Mouse (Mus musculus): ENCODE measurements around the gene Proser2. TPM values are rescaled to one million over a fixed set of nuclear protein-coding genes. Genes with fewer than 3 reads are reported as not detected.

Gene Proser2
- polyA plus RNA-seq, 1 experiment from 2014 or later: 5.9 TPM

GRCm38 (mm10) chr2:6128881-6129280 is 1.1 kb downstream of the Proser2 start:
- peak overlapping the region; percentile 71; the same call in 1 of the 2 replicates for H3K4me3 ChIP-seq (ENCODE audit: low read depth, low read length)
- peak overlapping the region; percentile 91 for H3K4me2 ChIP-seq
- H3K9me3 ChIP-seq (ENCODE audit: low read depth, low read length): no peaks in the 10 kb centered on the region
- no peak for DNase-seq
- ATAC-seq (ENCODE audit: insufficient read depth): no peak
- H3K27ac ChIP-seq (ENCODE audit: low read depth): no peak overlapping the region
- 38% methylated on average over 8 of the region's 8 CpGs for WGBS
- no peak for TF ChIP-seq CTCF (IDR thresholded peaks at IDR 0.05; ENCODE audit: low read depth)
- no peaks in the 10 kb centered on the region for H3K36me3 ChIP-seq (ENCODE audit: insufficient read depth)
- peaks cover 25% of the 10 kb centered on the region for H3K27me3 ChIP-seq (ENCODE audit: insufficient read depth, low read length)
- no peak overlapping the region for H3K9ac ChIP-seq
- H3K4me1 ChIP-seq (ENCODE audit: insufficient read depth): no peaks in the 10 kb centered on the region

DNA sequence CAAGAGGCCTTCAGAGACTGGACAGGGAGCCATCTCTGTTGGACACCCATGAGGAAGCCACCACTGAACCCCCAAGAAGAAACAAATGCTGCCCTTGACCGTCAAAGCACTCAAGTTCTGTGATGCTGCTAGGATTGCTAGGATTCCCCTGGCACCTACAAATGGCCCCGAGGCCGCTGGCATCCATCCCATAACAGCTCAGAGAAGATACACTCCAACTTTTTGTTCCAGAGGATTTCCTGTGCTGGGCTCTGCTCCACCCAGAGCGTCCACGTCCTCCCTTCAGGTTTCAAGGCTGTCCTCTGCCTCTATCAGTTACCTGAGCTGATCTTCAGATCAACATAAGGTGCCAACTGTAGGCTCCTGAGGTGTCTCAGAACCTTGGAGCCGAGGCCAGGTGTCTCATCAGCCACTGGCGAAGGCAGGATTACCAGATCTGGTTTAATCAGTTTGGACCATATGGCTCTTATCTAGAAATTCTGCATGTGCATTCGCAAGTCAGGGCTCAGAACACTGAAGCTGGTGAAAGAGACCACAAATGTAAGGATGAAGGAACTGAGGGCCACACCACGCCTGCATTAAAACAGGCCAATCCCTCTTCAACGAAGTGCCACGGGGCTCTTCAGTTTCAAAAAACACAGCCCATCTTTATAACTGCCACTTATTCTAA is 1.7 kb downstream of the Proser2 start:
- WGBS: 75% methylated on average over 11 of the region's 11 CpGs
- H3K4me3 ChIP-seq (ENCODE audit: low read depth, low read length): 0 out of 2 replicates have a peak overlapping the region, but pooled peaks have one; percentile 71
- peaks cover 25% of the 10 kb centered on the region for H3K27me3 ChIP-seq (ENCODE audit: insufficient read depth, low read length)
- H3K4me1 ChIP-seq (ENCODE audit: insufficient read depth): no peaks in the 10 kb centered on the region
- no peak for ATAC-seq (ENCODE audit: insufficient read depth)
- no peaks in the 10 kb centered on the region for H3K9me3 ChIP-seq (ENCODE audit: low read depth, low read length)
- no peaks in the 10 kb centered on the region for H3K36me3 ChIP-seq (ENCODE audit: insufficient read depth)
- no peak overlapping the region; the same call in 1 of the 2 replicates for H3K4me2 ChIP-seq
- no peak for TF ChIP-seq CTCF (IDR thresholded peaks at IDR 0.05; ENCODE audit: low read depth)
- no peak overlapping the region for H3K27ac ChIP-seq (ENCODE audit: low read depth)
- DNase-seq: no peak
- no peak overlapping the region for H3K9ac ChIP-seq

DNA sequence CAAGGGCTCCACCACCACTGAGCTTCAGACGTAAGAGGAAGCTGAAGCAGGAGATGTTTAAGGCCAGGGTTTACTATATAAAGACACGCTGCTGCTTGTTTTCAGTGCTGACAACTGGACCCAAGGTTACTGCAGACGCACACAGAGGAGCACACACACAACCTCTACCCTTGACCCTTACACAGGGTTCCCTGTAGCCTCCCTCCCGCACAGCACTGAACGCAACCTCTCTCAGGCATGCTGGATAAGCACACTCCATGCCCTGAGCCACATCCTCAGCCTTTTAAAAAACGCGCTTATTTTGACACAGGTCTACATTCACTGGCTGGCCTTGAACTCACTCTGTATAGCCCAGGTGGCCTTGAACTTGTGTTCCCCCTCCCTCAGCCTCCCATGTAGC is 7.0 kb downstream of the Proser2 start:
- Histone ChIP-seq H3K4me1 (ENCODE audit: insufficient read depth) (no peaks in the 10 kb centered on the region), H3K36me3 (ENCODE audit: insufficient read depth) (no peaks in the 10 kb centered on the region), H3K4me2 (no peak overlapping the region), H3K9ac (no peak overlapping the region), H3K9me3 (ENCODE audit: low read depth, low read length) (no peaks in the 10 kb centered on the region), H3K27me3 (ENCODE audit: insufficient read depth, low read length) (peaks cover 5% of the 10 kb centered on the region; the same call in 1 of the 2 replicates), H3K4me3 (ENCODE audit: low read depth, low read length) (no peak overlapping the region), H3K27ac (ENCODE audit: low read depth) (no peak overlapping the region)
- DNase-seq (no peak), ATAC-seq (ENCODE audit: insufficient read depth) (no peak)
- no peak for TF ChIP-seq CTCF (IDR thresholded peaks at IDR 0.05; ENCODE audit: low read depth)
- WGBS: 82% methylated on average over 7 of the region's 7 CpGs

DNA sequence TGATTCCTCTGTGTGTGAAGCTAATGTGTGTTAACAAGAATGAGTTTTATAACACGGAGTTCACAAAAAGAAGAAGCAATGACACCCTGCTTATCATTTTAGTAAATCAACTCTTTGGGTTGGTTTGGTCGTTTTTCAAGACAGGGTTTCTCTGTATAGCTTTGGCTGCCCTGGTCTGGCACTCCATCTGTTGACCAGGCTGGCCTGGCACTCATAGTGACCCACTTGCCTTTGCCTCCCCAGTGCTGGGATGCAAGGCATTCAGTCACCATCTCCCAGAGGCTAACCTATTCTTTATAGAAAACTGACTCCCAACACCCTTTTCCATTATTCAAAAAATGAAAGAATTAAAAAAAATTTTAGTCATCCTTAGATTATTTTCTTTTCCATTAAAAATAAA is 8.9 kb downstream of the Proser2 start:
- Histone ChIP-seq H3K4me2 (no peak overlapping the region), H3K9ac (no peak overlapping the region), H3K4me1 (ENCODE audit: insufficient read depth) (no peaks in the 10 kb centered on the region), H3K9me3 (ENCODE audit: low read depth, low read length) (no peaks in the 10 kb centered on the region), H3K4me3 (ENCODE audit: low read depth, low read length) (no peak overlapping the region), H3K27ac (ENCODE audit: low read depth) (no peak overlapping the region), H3K36me3 (ENCODE audit: insufficient read depth) (no peaks in the 10 kb centered on the region), H3K27me3 (ENCODE audit: insufficient read depth, low read length) (no peaks in the 10 kb centered on the region)
- DNase-seq (no peak), ATAC-seq (ENCODE audit: insufficient read depth) (no peak)
- TF ChIP-seq CTCF (IDR thresholded peaks at IDR 0.05; ENCODE audit: low read depth): no peak
- 68% methylated on average over 2 of the region's 2 CpGs for WGBS

DNA sequence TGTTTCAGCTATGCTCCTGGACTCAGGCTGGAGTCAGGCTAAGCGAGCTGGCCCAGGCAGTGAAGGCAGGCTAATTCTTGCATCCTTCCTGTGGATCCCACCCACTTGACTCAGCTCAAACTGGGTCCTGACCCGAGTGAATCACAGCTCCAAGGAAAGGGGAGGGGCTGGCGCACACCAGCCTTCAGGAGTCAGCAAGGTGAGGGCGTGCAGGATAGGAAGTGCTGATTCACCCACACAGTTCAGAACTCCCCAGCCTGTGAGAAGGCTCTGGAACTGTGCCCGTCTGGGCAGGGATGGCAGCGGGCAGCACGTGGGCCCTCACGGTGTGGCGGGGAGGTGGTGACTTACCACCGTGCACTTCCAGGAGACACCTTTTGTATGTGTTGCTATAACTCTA is 11.8 kb downstream of the Proser2 start:
- no peak for TF ChIP-seq CTCF (IDR thresholded peaks at IDR 0.05; ENCODE audit: low read depth)
- WGBS: 68% methylated on average over 10 of the region's 10 CpGs
- no peak; the same call in 1 of the 2 replicates for ATAC-seq (ENCODE audit: insufficient read depth)

DNA sequence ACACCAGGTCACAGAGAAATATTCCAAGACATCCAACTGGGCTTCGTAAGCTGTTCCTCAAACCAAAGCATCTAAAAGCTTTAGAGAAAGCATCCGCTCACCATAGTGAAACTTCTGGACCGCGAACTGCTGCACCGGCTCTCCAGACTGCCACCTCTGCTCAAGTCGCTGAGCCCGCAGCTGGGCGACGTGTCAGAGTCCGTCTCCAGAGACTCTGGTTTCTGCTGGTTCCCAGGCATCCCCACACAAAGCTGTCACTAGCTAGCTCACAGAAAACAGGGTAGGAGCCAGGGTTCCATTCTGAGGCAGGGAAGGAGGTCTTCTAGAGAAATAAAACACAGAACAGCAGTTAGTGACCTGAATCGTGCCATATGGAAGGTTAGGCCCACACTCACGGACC is 16.2 kb downstream of the Proser2 start:
- no peaks in the 10 kb centered on the region for H3K36me3 ChIP-seq (ENCODE audit: insufficient read depth)
- no peak for TF ChIP-seq CTCF (IDR thresholded peaks at IDR 0.05; ENCODE audit: low read depth)
- H3K27me3 ChIP-seq (ENCODE audit: insufficient read depth, low read length): no peaks in the 10 kb centered on the region
- 85% methylated on average over 12 of the region's 12 CpGs for WGBS
- DNase-seq (no peak), ATAC-seq (ENCODE audit: insufficient read depth) (no peak)
- H3K27ac ChIP-seq (ENCODE audit: low read depth): no peak overlapping the region
- no peak overlapping the region for H3K4me2 ChIP-seq
- no peak overlapping the region for H3K9ac ChIP-seq
- no peaks in the 10 kb centered on the region for H3K4me1 ChIP-seq (ENCODE audit: insufficient read depth)
- H3K9me3 ChIP-seq (ENCODE audit: low read depth, low read length): no peaks in the 10 kb centered on the region
- H3K4me3 ChIP-seq (ENCODE audit: low read depth, low read length): no peak overlapping the region

More for the DNA sequence above, 11.8 kb downstream of the Proser2 start:
- no peak overlapping the region for H3K4me2 ChIP-seq
- no peaks in the 10 kb centered on the region for H3K4me1 ChIP-seq (ENCODE audit: insufficient read depth)
- no peaks in the 10 kb centered on the region for H3K36me3 ChIP-seq (ENCODE audit: insufficient read depth)
- H3K4me3 ChIP-seq (ENCODE audit: low read depth, low read length): no peak overlapping the region
- no peak overlapping the region for H3K27ac ChIP-seq (ENCODE audit: low read depth)
- no peaks in the 10 kb centered on the region for H3K27me3 ChIP-seq (ENCODE audit: insufficient read depth, low read length)
- no peaks in the 10 kb centered on the region for H3K9me3 ChIP-seq (ENCODE audit: low read depth, low read length)
- peak; percentile 15 for DNase-seq
- H3K9ac ChIP-seq: no peak overlapping the region

- no peaks in the 10 kb centered on the region for H3K9me3 ChIP-seq (ENCODE audit: low read depth, low read length)
- H3K4me3 ChIP-seq (ENCODE audit: low read depth, low read length): no peak overlapping the region
- WGBS: 67% methylated on average over 4 of the region's 4 CpGs
- no peaks in the 10 kb centered on the region for H3K36me3 ChIP-seq (ENCODE audit: insufficient read depth)
- H3K27ac ChIP-seq (ENCODE audit: low read depth): no peak overlapping the region
- ATAC-seq (ENCODE audit: insufficient read depth) (no peak), DNase-seq (no peak)
- no peak for TF ChIP-seq CTCF (IDR thresholded peaks at IDR 0.05; ENCODE audit: low read depth)
- H3K4me1 ChIP-seq (ENCODE audit: insufficient read depth): no peaks in the 10 kb centered on the region
- no peaks in the 10 kb centered on the region for H3K27me3 ChIP-seq (ENCODE audit: insufficient read depth, low read length)
- H3K4me2 ChIP-seq: no peak overlapping the region
- no peak overlapping the region for H3K9ac ChIP-seq
These were observed 17.4 kb downstream of the Proser2 start for GRCm38 (mm10) chr2:6112619-6113018.
